Mouse (Mus musculus): ENCODE results near the gene Ebf1.

DNA sequence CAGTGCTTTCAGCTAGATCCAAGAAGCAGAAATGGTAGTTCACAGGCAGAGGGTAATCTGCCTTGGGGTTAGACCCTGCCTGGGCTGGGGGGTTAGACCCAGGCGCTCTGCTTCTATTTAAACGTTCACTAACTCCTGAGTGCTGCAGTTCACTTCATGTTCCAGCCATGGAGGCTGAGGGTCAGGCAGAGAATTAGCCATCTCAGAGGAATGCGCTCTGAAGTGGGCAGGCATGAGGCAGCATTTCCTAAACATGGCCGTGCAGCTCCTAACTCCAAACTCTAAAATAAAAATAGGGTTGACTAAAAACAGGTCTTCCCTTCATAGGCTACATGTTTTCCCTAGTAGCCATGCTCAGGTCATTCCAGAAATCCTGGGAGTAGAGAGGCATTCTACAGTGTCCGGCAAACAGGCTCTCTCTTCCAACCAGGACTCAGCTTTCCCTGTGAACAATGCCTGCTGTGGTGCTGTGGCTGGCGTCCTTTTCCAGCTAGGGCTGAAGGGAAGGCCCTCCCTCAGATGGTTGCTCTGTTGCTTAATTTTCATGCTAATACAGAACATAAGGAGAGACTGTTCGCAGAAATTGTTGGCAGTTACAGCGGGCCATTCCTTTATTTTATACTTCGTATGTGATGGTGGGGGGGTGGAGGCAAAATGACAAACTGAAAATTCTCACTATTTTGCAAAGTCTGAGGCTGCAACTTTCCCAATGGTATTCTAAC, 386.8 kb downstream of the Ebf1 start:
- TF ChIP-seq CTCF (IDR thresholded peaks at IDR 0.05; ENCODE audit: low read depth, low read length) (no peak), POLR2A (IDR thresholded peaks at IDR 0.05; ENCODE audit: insufficient read depth, low read length) (no peak)
